Mouse (Mus musculus) heart, postnatal 0 days (tissue): Measurements from ENCODE around the gene 2310034G01Rik. TPM values are rescaled to one million over a fixed set of nuclear protein-coding genes. Genes with fewer than 3 reads are reported as not detected.

ENCODE experiments used
- ATAC-seq: fragments of 200-750 bp; cut with Nextera tagmentation; 2 replicates; pipeline ENCODE4 v1.8.0; 2017; ENCODE audit warnings: low read depth, moderate number of reproducible peaks, moderate library complexity; ENCODE audit not compliant: insufficient read depth
- DNase-seq: peaks from one replicate; pipeline ENCODE4 v3.0.0-alpha.2; 2016; ENCODE audit warnings: low spot score
- H3K27ac ChIP-seq: fragments of 300-500 bp; sonication (generic); 2 replicates; pipeline ENCODE4 v1.5.1; 2014; ENCODE audit warnings: low read depth, mild to moderate bottlenecking
- H3K27me3 ChIP-seq: fragments of 300-500 bp; sonication (generic); 2 replicates; pipeline ENCODE4 v1.6.1; 2014; ENCODE audit warnings: low read length, mixed read lengths; ENCODE audit not compliant: control insufficient read depth, insufficient read depth
- H3K36me3 ChIP-seq: fragments of 300-500 bp; sonication (generic); replicated peaks from 2 replicates; pipeline ENCODE4 v1.6.1; 2014; ENCODE audit warnings: low read length, mixed read lengths; ENCODE audit not compliant: control insufficient read depth, insufficient read depth
- H3K4me1 ChIP-seq: fragments of 300-500 bp; sonication (generic); 2 replicates; pipeline ENCODE4 v1.6.1; 2014; ENCODE audit warnings: antibody characterized with exemption; ENCODE audit not compliant: control insufficient read depth, insufficient read depth
- H3K4me2 ChIP-seq: fragments of 300-500 bp; sonication (generic); 2 replicates; pipeline ENCODE4 v1.6.1; 2014; ENCODE audit warnings: low read depth, mild to moderate bottlenecking, low read length, moderate library complexity
- H3K4me3 ChIP-seq: fragments of 300-500 bp; sonication (generic); 2 replicates; pipeline ENCODE4 v1.5.1; 2014; ENCODE audit warnings: low read depth, low read length
- H3K9ac ChIP-seq: fragments of 300-500 bp; sonication (generic); replicated peaks from 2 replicates; pipeline ENCODE4 v1.6.1; 2014; ENCODE audit warnings: low read depth, low read length, mixed read lengths
- H3K9me3 ChIP-seq: fragments of 300-500 bp; sonication (generic); replicated peaks from 2 replicates; pipeline ENCODE4 v1.6.1; 2016; ENCODE audit warnings: low read length; ENCODE audit not compliant: control insufficient read depth
- CTCF ChIP-seq: IDR thresholded peaks from 2 replicates; pipeline ENCODE4 v1.5.1; 2016; ENCODE audit warnings: antibody characterized with exemption, control low read depth, low read depth
- EP300 ChIP-seq: IDR thresholded peaks from 2 replicates; pipeline ENCODE4 v1.6.1; 2016; ENCODE audit warnings: antibody characterized with exemption, low read depth
- WGBS: fragments of 180-500 bp; shearing (Covaris S2); extraction: QIAGEN DNeasy Blood & Tissue Kit; methylation state at CpG from one replicate; pipeline ENCODE4 v1.1.7; 2014; 5-methylcytosine and 5-hydroxymethylcytosine counted together
- polyA plus RNA-seq: library from polyadenylated mRNA; unstranded; fragments of >200 nt; fragmentation: Nextera tagmentation; extraction: Ambion mirVana; gene quantifications from 2 replicates; pipeline ENCODE4 v1.2.1, GENCODE M21; 2015
- total RNA-seq: library from RNA; depleted of rRNA; stranded (reverse); fragments of >200 nt; gene quantifications from 2 replicates; pipeline ENCODE4 v1.2.3, GENCODE M21; 2014; ENCODE audit warnings: low replicate concordance

Gene 2310034G01Rik
- total and polyA plus RNA-seq, 2 experiments from 2014 or later = 1.1 to 1.5 TPM

- H3K9ac ChIP-seq = no peak overlapping the region
- H3K36me3 ChIP-seq = peaks cover 43% of the 10 kb centered on the region
- DNase-seq (peak; percentile 79), ATAC-seq (0 out of 2 replicates have a peak, but pooled peaks have one; percentile 4)
- WGBS = 7% methylated on average over 45 of the region's 47 CpGs
- H3K27me3 ChIP-seq = peaks cover 11% of the 10 kb centered on the region
- H3K4me3 ChIP-seq = peak overlapping the region; percentile 36
- no peak overlapping the region for H3K27ac ChIP-seq
- no peaks in the 10 kb centered on the region for H3K9me3 ChIP-seq
- no peak for TF ChIP-seq EP300
- peak; percentile 92 for TF ChIP-seq CTCF
- peaks cover 6% of the 10 kb centered on the region; the same call in 1 of the 2 replicates for H3K4me1 ChIP-seq
- peak overlapping the region; percentile 70 for H3K4me2 ChIP-seq
These were observed 41.2 kb downstream of the 2310034G01Rik start for GRCm38 (mm10) chr19:46308706-46309435.

DNA sequence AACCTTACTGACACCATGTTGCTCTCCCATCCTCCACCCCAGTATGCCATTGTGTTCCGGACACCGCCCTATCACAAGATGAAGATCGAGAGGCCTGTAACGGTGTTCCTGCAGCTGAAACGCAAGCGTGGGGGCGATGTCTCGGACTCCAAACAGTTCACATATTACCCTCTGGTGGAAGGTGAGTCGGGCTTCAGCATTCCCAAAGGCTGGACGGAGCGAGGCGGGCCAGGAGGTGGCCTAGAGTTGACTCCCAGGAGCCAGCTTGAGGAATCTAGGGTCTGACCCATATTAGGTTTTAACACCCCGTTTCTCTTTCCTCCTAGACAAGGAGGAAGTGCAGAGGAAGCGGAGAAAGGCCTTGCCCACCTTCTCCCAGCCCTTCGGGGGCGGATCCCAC, 41.8 kb downstream of the 2310034G01Rik start:
- 78% methylated on average over 16 of the region's 16 CpGs for WGBS
- H3K27me3 ChIP-seq = 0 out of 2 replicates have a peak, but pooled peaks cover 5% of the 10 kb centered on the region
- no peak for DNase-seq
- no peak overlapping the region for H3K4me3 ChIP-seq
- TF ChIP-seq CTCF (no peak), EP300 (no peak)
- peaks cover 6% of the 10 kb centered on the region; the same call in 1 of the 2 replicates for H3K4me1 ChIP-seq
- no peak overlapping the region for H3K27ac ChIP-seq
- H3K9ac ChIP-seq = no peak overlapping the region
- no peaks in the 10 kb centered on the region for H3K9me3 ChIP-seq
- H3K4me2 ChIP-seq = no peak overlapping the region
- ATAC-seq = no peak
- H3K36me3 ChIP-seq = peaks cover 43% of the 10 kb centered on the region

DNA sequence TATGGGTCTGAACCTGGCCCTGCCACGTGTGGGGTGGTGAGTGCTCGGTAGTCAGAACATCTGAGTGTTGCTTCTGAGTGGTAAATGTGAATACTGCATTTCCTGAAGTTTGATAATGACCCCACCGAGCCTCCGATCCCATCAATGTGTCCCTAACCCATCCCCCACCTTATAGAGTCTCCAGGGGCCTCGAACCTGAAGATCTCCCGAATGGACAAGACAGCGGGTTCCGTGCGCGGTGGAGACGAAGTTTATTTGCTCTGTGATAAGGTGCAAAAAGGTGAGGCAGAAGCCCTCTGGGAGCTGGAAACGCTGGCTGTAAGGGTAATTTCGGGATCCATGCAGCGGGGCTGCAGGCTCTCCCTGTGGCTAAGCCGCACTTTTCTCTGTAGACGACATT, 42.3 kb downstream of the 2310034G01Rik start:
- Histone ChIP-seq H3K4me3 (no peak overlapping the region), H3K4me1 (peaks cover 6% of the 10 kb centered on the region; the same call in 1 of the 2 replicates), H3K4me2 (no peak overlapping the region), H3K9me3 (no peaks in the 10 kb centered on the region), H3K27me3 (0 out of 2 replicates have a peak, but pooled peaks cover under 1% of the 10 kb centered on the region), H3K27ac (no peak overlapping the region), H3K36me3 (peaks cover 41% of the 10 kb centered on the region), H3K9ac (no peak overlapping the region)
- ATAC-seq = no peak
- no peak for DNase-seq
- TF ChIP-seq EP300 (no peak), CTCF (no peak)
- WGBS = 88% methylated on average over 16 of the region's 16 CpGs

- Histone ChIP-seq H3K27me3 (no peaks in the 10 kb centered on the region), H3K9me3 (no peaks in the 10 kb centered on the region), H3K9ac (no peak overlapping the region), H3K36me3 (peaks cover 38% of the 10 kb centered on the region), H3K4me1 (peaks cover 6% of the 10 kb centered on the region; the same call in 1 of the 2 replicates), H3K27ac (no peak overlapping the region), H3K4me3 (no peak overlapping the region), H3K4me2 (no peak overlapping the region)
- no peak for DNase-seq
- 85% methylated on average over 9 of the region's 9 CpGs for WGBS
- TF ChIP-seq CTCF (no peak), EP300 (no peak)
- no peak for ATAC-seq
These were observed 43.3 kb downstream of the 2310034G01Rik start for GRCm38 (mm10) chr19:46306751-46307289.

DNA sequence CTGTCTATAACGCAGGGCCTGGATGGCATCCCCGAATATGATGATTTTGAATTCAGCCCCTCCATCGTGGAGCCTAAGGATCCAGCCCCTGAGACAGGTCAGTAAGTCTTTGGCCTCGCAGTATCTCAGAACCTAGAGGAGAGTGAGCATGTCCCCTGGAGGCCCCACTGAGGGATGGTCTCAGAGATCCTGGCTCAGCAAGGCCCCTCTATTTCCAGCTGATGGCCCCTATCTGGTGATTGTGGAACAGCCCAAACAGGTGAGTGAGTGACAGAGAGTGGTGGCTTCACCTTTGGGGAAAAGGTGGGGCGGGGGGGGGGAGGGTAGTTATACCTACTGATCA, 43.9 kb downstream of the 2310034G01Rik start:
- H3K4me2 ChIP-seq = peak overlapping the region; percentile 94
- ATAC-seq (no peak), DNase-seq (no peak)
- H3K9me3 ChIP-seq = no peaks in the 10 kb centered on the region
- H3K27me3 ChIP-seq = no peaks in the 10 kb centered on the region
- H3K4me3 ChIP-seq = peak overlapping the region; percentile 76
- H3K27ac ChIP-seq = 0 out of 2 replicates have a peak overlapping the region, but pooled peaks have one; percentile 81
- peaks cover 6% of the 10 kb centered on the region; the same call in 1 of the 2 replicates for H3K4me1 ChIP-seq
- no peak for TF ChIP-seq EP300
- TF ChIP-seq CTCF = no peak
- 53% methylated on average over 5 of the region's 5 CpGs for WGBS
- H3K9ac ChIP-seq = peak overlapping the region; percentile 53; the same call in 1 of the 2 replicates
- peaks cover 33% of the 10 kb centered on the region for H3K36me3 ChIP-seq
